Mouse (Mus musculus): ENCODE results near the gene Kif27. TPM values are rescaled to one million over a fixed set of nuclear protein-coding genes. Genes with fewer than 3 reads are reported as not detected.
"Not testable (repeated sequence)": the region's sequence is repeated elsewhere in the genome, so short reads cannot be mapped to it uniquely, and the experiment has no call there.

The Kif27 gene
- polyA plus RNA-seq, 1 experiment from 2014 or later, result 3.1 TPM

DNA sequence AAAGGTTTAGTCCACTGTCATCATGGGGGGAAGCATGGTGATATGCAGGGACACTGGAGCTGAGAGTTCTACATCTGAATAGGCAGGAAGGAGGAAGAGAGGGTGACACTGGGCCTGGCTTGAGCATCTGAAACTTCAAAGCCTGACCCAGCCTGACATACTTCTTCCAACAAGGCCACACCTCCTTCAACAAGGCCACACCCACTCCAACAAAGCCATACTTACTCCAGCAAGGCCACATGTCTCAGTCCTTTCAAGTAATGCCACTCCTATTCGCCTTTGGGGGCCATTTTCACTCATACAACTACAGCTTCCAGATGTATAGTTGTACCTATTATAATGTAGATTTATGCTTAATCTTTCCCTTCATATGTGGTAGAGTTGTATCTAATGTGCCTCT lies 8.7 kb upstream of the Kif27 start:
- DNase-seq (ENCODE audit: low spot score) (no peak), ATAC-seq (ENCODE audit: low FRiP score) (no peak)
- no peak overlapping the region for H3K9ac ChIP-seq
- H3K27ac ChIP-seq, result no peak overlapping the region
- H3K4me3 ChIP-seq (replicated peaks; ENCODE audit: low read length), result no peak overlapping the region
- no peak overlapping the region for H3K4me2 ChIP-seq (replicated peaks)
- no peaks in the 10 kb centered on the region for H3K36me3 ChIP-seq (replicated peaks; ENCODE audit: control insufficient read depth, insufficient read depth)
- H3K27me3 ChIP-seq (ENCODE audit: control insufficient read depth, insufficient read depth, low read length), result no peaks in the 10 kb centered on the region
- H3K9me3 ChIP-seq (ENCODE audit: control insufficient read depth, low read length), result no peaks in the 10 kb centered on the region
- H3K4me1 ChIP-seq (replicated peaks; ENCODE audit: control insufficient read depth, insufficient read depth, low read length), result no peaks in the 10 kb centered on the region
- 77% methylated on average over 1 of the region's 1 CpGs for WGBS

DNA sequence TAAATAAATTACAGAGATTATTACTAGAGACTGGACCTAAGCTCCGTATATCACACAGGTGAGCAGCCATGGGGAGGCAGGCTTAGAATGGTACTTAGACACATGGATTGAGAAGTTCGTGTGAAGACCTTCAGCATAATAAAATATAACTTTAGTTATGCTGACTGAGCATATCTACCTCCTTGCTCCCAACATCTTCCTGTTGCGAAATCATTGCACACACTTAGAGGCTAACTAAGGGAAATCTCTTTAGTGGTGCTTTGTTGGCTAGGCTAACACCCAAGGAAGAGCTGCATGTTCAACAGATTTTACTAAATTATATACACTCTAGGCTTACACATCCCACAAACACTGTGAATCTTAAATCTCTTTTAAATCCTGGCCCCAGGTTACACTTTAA lies 7.5 kb upstream of the Kif27 start:
- 91% methylated on average over 3 of the region's 3 CpGs for WGBS
- DNase-seq (ENCODE audit: low spot score), result no peak

DNA sequence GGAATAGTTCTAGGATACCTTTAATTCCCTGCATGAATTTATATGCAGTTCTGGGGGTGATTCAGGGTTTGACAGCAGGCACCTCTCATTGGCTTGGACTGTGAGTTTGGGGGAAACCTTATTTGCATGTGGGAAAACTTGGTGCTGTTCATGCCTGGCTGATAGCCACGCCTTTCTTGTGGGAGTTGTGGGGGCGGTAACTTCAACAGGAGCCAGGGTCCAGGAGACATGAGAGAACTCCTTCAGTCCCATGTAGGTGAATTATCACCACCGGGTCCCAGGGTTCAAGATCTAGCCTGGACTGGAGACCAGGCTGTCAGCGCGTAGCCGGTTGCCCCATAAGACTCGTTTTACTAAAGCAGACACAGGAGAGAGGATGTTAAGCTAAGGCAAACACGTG lies 6.3 kb upstream of the Kif27 start:
- not testable (repeated sequence) for ATAC-seq (ENCODE audit: low FRiP score)

More for the DNA sequence above, 7.5 kb upstream of the Kif27 start:
- H3K36me3 ChIP-seq (replicated peaks; ENCODE audit: control insufficient read depth, insufficient read depth), result no peaks in the 10 kb centered on the region
- H3K9me3 ChIP-seq (ENCODE audit: control insufficient read depth, low read length), result 0 out of 2 replicates have a peak, but pooled peaks cover 4% of the 10 kb centered on the region
- no peak overlapping the region for H3K4me3 ChIP-seq (replicated peaks; ENCODE audit: low read length)
- H3K4me2 ChIP-seq (replicated peaks), result no peak overlapping the region
- no peaks in the 10 kb centered on the region for H3K4me1 ChIP-seq (replicated peaks; ENCODE audit: control insufficient read depth, insufficient read depth, low read length)
- no peak overlapping the region for H3K9ac ChIP-seq
- no peak for ATAC-seq (ENCODE audit: low FRiP score)
- no peaks in the 10 kb centered on the region for H3K27me3 ChIP-seq (ENCODE audit: control insufficient read depth, insufficient read depth, low read length)
- H3K27ac ChIP-seq, result no peak overlapping the region

DNA sequence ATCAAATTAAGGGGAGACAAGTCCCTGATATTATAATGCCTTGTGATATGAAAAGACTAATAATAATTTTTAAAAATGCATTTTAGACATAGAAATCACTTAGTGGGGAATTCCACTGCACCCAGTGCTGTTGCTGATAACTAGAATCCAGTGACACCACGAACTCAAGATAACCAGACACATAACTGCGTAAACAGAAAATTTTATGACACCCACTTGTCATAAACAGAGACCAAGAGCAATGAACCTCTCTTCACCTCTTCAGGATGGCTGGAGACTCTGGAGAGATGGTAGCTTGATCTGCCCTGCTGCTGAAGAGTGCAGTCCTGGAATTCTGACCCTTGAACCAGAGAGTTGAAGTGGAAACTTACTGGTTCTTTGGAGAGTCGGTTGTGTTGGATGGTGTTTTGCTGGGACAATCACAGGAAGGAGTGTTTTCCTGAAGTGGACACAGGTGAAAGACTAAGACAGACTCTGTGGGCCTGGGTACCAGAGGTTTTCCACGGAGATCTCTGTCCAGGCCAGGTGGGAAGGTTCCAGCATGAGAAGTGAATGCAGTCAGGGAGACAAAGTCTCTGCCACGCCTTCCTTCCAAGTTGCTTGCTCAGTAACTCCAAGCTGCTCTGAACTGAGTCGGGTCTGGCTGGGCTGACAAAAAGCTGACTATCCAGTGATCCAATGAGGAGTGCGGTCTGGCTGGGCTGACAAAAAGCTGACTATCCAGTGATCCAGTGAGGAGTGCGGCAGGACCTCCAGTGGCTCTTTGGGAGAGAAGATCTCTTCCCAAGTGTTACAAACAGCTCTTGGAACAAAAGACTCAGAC lies 5.6 kb upstream of the Kif27 start:
- no peak overlapping the region for H3K9ac ChIP-seq
- no peak for DNase-seq (ENCODE audit: low spot score)
- no peak overlapping the region for H3K27ac ChIP-seq
- no peak overlapping the region for H3K4me3 ChIP-seq (replicated peaks; ENCODE audit: low read length)
- no peak for ATAC-seq (ENCODE audit: low FRiP score)
- H3K9me3 ChIP-seq (ENCODE audit: control insufficient read depth, low read length), result 0 out of 2 replicates have a peak, but pooled peaks cover 4% of the 10 kb centered on the region
- 84% methylated on average over 8 of the region's 8 CpGs for WGBS
- no peak overlapping the region for H3K4me2 ChIP-seq (replicated peaks)
- no peaks in the 10 kb centered on the region for H3K36me3 ChIP-seq (replicated peaks; ENCODE audit: control insufficient read depth, insufficient read depth)
- H3K27me3 ChIP-seq (ENCODE audit: control insufficient read depth, insufficient read depth, low read length), result no peaks in the 10 kb centered on the region
- H3K4me1 ChIP-seq (replicated peaks; ENCODE audit: control insufficient read depth, insufficient read depth, low read length), result no peaks in the 10 kb centered on the region

More for the DNA sequence above, 6.3 kb upstream of the Kif27 start:
- 84% methylated on average over 8 of the region's 8 CpGs for WGBS
- not testable (repeated sequence) for H3K4me2 ChIP-seq (replicated peaks); H3K4me3 ChIP-seq (replicated peaks; ENCODE audit: low read length); H3K36me3 ChIP-seq (replicated peaks; ENCODE audit: control insufficient read depth, insufficient read depth); H3K4me1 ChIP-seq (replicated peaks; ENCODE audit: control insufficient read depth, insufficient read depth, low read length); H3K9ac ChIP-seq; H3K27ac ChIP-seq; H3K9me3 ChIP-seq (ENCODE audit: control insufficient read depth, low read length); H3K27me3 ChIP-seq (ENCODE audit: control insufficient read depth, insufficient read depth, low read length); DNase-seq (ENCODE audit: low spot score)

DNA sequence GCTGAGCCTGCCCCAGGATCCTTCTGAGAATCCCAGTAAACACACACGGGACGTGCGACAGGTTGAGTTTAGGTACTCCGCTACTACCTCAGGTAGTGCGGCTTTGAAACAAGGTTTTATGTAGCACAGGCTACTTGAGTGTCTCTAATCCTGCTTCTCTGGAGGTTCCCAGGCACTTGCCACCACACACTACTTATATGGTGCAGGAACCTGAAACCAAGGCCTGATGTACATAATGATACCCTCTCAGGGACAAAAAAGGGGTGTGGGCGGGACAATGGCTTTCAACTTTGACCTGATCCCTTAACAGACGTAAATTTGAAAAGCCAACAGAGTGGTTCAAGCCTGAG lies 357 bp upstream of the Kif27 start:
- Histone ChIP-seq H3K4me2 (replicated peaks) (peak overlapping the region; percentile 88), H3K4me3 (replicated peaks; ENCODE audit: low read length) (peak overlapping the region; percentile 70), H3K27me3 (ENCODE audit: control insufficient read depth, insufficient read depth, low read length) (peaks cover 7% of the 10 kb centered on the region; the same call in 1 of the 2 replicates), H3K9me3 (ENCODE audit: control insufficient read depth, low read length) (0 out of 2 replicates have a peak, but pooled peaks cover 4% of the 10 kb centered on the region), H3K4me1 (replicated peaks; ENCODE audit: control insufficient read depth, insufficient read depth, low read length) (no peaks in the 10 kb centered on the region), H3K36me3 (replicated peaks; ENCODE audit: control insufficient read depth, insufficient read depth) (no peaks in the 10 kb centered on the region), H3K27ac (no peak overlapping the region), H3K9ac (peak overlapping the region; percentile 69; the same call in 1 of the 2 replicates)
- ATAC-seq (ENCODE audit: low FRiP score) (no peak), DNase-seq (ENCODE audit: low spot score) (no peak)
- WGBS, result 3% methylated on average over 7 of the region's 7 CpGs

DNA sequence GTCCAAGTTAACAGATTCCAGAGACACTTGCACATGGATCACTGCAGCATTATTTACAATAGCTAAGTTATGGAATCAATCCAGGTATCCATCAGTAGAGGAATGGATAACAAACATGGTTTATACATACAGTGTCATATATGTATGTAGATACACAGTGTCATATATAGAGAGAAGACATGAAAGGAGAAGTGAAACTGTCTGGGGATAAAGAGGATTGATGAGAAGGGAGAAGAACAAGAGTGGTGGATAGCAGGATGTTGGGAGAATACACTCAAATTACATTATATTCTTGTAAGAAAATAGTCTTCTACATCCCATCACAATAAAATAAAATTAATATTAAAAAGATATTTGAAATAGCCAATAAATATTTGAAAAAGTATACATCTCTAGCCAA lies 5.9 kb downstream of the Kif27 start:
- no peaks in the 10 kb centered on the region for H3K36me3 ChIP-seq (replicated peaks; ENCODE audit: control insufficient read depth, insufficient read depth)
- H3K9ac ChIP-seq, result no peak overlapping the region
- H3K4me2 ChIP-seq (replicated peaks), result no peak overlapping the region
- no peaks in the 10 kb centered on the region for H3K4me1 ChIP-seq (replicated peaks; ENCODE audit: control insufficient read depth, insufficient read depth, low read length)
- H3K27me3 ChIP-seq (ENCODE audit: control insufficient read depth, insufficient read depth, low read length), result peaks cover 7% of the 10 kb centered on the region; the same call in 1 of the 2 replicates
- H3K4me3 ChIP-seq (replicated peaks; ENCODE audit: low read length), result no peak overlapping the region
- H3K27ac ChIP-seq, result no peak overlapping the region
- H3K9me3 ChIP-seq (ENCODE audit: control insufficient read depth, low read length), result no peaks in the 10 kb centered on the region
- ATAC-seq (ENCODE audit: low FRiP score) (no peak), DNase-seq (ENCODE audit: low spot score) (no peak)

DNA sequence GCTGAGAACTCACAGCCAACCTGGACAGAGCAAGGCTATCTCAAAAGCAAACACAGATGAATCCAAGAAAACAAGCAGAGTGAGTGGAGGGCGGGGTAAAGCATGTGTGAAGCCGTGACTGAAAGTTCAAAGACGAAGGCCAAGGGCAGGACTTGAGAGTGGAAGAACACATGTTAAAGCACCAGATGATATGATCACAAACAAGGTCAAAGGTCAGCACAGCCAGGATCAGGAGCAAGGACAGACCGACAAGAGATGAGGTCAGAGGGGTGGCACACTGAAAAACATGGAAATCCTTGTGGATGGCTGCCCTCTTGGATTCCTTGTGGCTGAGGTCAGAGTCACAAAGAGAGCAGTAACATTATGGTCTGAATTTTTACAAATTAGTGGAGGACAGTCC lies 8.3 kb downstream of the Kif27 start:
- WGBS, result 70% methylated on average over 4 of the region's 4 CpGs
- Histone ChIP-seq H3K9me3 (ENCODE audit: control insufficient read depth, low read length) (no peaks in the 10 kb centered on the region), H3K4me3 (replicated peaks; ENCODE audit: low read length) (no peak overlapping the region), H3K27ac (no peak overlapping the region), H3K4me2 (replicated peaks) (no peak overlapping the region), H3K9ac (no peak overlapping the region), H3K36me3 (replicated peaks; ENCODE audit: control insufficient read depth, insufficient read depth) (no peaks in the 10 kb centered on the region), H3K4me1 (replicated peaks; ENCODE audit: control insufficient read depth, insufficient read depth, low read length) (no peaks in the 10 kb centered on the region), H3K27me3 (ENCODE audit: control insufficient read depth, insufficient read depth, low read length) (no peaks in the 10 kb centered on the region)
- DNase-seq (ENCODE audit: low spot score) (no peak), ATAC-seq (ENCODE audit: low FRiP score) (no peak)

DNA sequence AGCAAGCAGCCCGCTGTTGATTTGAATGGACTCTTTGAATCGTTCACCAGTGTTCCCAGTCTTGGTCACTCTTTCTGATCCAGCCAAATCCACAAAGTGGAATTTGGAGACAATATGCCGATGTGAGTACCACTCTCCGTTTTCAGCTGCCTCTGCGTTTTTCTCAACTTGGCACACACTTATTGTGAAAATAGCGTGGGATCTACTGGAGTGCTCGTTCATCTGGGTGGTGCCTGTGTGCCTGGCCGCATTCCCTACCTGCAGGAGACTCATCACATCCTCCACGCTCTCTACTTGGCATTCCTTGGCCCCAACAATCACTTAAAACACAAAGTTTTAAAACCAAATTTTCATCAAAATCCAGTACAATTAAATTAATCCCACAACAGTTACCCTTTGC lies 14.4 kb downstream of the Kif27 start:
- no peak overlapping the region for H3K4me2 ChIP-seq (replicated peaks)
- DNase-seq (ENCODE audit: low spot score) (no peak), ATAC-seq (ENCODE audit: low FRiP score) (no peak)
- no peak overlapping the region for H3K4me3 ChIP-seq (replicated peaks; ENCODE audit: low read length)
- WGBS, result 86% methylated on average over 9 of the region's 9 CpGs
- H3K36me3 ChIP-seq (replicated peaks; ENCODE audit: control insufficient read depth, insufficient read depth), result no peaks in the 10 kb centered on the region
- no peaks in the 10 kb centered on the region for H3K27me3 ChIP-seq (ENCODE audit: control insufficient read depth, insufficient read depth, low read length)
- no peak overlapping the region for H3K27ac ChIP-seq
- H3K9me3 ChIP-seq (ENCODE audit: control insufficient read depth, low read length), result no peaks in the 10 kb centered on the region
- H3K4me1 ChIP-seq (replicated peaks; ENCODE audit: control insufficient read depth, insufficient read depth, low read length), result no peaks in the 10 kb centered on the region
- no peak overlapping the region for H3K9ac ChIP-seq

DNA sequence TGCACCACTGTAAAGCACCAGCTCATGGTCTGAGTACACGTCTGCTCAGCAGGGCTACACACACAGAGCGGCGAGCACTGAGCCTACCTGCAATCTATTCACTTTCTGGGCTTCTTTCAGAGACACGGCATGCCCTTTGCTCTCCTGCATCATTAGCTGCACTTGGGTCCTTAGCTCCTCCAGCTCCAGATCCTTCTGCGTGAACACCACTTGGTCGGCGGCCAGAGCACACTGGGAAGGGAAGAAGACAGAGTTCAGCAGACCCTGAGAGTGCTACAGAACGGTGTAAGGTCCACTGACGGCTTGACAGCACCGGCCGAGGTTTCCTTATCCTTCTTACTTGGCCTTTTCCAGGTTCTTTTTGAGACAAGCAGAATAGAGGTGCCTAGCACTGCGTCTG lies 21.5 kb downstream of the Kif27 start:
- H3K4me3 ChIP-seq (replicated peaks; ENCODE audit: low read length), result no peak overlapping the region
- no peaks in the 10 kb centered on the region for H3K9me3 ChIP-seq (ENCODE audit: control insufficient read depth, low read length)
- H3K27ac ChIP-seq, result no peak overlapping the region
- no peaks in the 10 kb centered on the region for H3K4me1 ChIP-seq (replicated peaks; ENCODE audit: control insufficient read depth, insufficient read depth, low read length)
- H3K9ac ChIP-seq, result no peak overlapping the region
- no peaks in the 10 kb centered on the region for H3K27me3 ChIP-seq (ENCODE audit: control insufficient read depth, insufficient read depth, low read length)
- 89% methylated on average over 12 of the region's 12 CpGs for WGBS
- H3K4me2 ChIP-seq (replicated peaks), result no peak overlapping the region
- no peaks in the 10 kb centered on the region for H3K36me3 ChIP-seq (replicated peaks; ENCODE audit: control insufficient read depth, insufficient read depth)
- no peak for ATAC-seq (ENCODE audit: low FRiP score)
- no peak for DNase-seq (ENCODE audit: low spot score)

DNA sequence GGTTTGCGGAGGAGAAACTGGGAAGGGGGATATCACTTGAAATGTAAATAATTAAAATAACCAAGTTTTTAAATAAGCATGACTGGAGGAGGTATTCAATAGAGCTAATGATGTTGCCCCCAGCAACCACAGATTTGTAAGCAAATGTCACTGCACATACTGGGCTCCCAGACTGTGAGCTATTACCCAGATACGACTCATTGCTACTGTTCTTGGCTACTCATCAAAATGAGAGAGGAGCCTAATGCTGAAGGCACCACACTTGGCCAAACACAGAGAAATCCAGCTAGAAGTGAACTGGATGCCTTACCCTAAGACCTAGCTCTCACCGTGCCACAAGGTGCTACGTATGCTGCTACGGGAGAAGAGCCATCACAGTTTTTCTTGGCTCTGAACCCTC lies 24.8 kb downstream of the Kif27 start:
- WGBS, result 83% methylated on average over 5 of the region's 5 CpGs
- no peak for ATAC-seq (ENCODE audit: low FRiP score)

More for the DNA sequence above, 24.8 kb downstream of the Kif27 start:
- H3K36me3 ChIP-seq (replicated peaks; ENCODE audit: control insufficient read depth, insufficient read depth), result no peaks in the 10 kb centered on the region
- no peaks in the 10 kb centered on the region for H3K9me3 ChIP-seq (ENCODE audit: control insufficient read depth, low read length)
- H3K27ac ChIP-seq, result no peak overlapping the region
- DNase-seq (ENCODE audit: low spot score), result no peak
- H3K4me3 ChIP-seq (replicated peaks; ENCODE audit: low read length), result no peak overlapping the region
- no peak overlapping the region for H3K9ac ChIP-seq
- no peaks in the 10 kb centered on the region for H3K27me3 ChIP-seq (ENCODE audit: control insufficient read depth, insufficient read depth, low read length)
- H3K4me1 ChIP-seq (replicated peaks; ENCODE audit: control insufficient read depth, insufficient read depth, low read length), result no peaks in the 10 kb centered on the region
- no peak overlapping the region for H3K4me2 ChIP-seq (replicated peaks)
